Mouse (Mus musculus): ENCODE results near the gene Ube3a.
A peak's percentile ranks its signal among the peaks of the same experiment; 100 is the strongest.

The Ube3a gene

DNA sequence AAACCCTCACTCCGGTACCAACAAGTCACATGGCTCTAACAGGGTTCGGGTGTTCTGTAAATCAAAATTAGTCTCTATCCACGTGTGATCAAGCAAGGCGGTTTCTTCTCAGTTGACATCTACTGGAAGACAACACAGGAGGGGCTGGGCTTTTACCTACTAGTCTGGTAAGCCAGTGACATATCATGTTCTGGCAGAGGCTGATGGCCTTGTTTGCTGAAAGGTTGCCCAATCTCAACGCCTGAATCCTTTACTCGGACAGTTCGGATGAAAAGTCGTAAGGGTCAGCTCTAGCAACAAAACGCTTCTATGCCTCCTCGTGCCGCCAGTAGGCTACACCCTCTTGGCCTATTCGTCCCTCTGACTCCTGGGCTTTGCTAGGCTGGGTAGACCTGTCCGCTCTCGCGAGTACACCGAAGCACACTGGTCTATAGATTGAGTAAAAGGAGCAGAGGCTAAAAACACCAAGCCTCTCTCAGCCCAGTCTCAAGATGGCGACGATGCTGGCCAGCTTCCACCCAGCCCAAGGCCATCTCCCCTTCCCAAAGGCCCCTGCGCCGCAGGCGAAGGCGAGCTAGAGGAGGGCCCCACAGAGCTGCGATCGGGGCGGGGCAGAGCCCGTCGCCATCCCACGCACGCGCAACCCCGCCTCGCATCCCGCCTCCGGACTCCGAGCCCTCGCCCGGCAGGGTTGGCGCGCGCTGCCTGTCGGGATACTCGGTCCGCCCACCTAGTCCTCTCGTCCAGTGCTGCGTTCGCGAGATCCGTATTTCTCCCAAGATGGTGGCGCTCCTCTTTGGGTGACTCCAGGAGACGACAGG is at the start of gene Ube3a:
Gene Ube3a, plus strand, starts transcription at position 706 of the 821 bp plus-strand sequence.
- peak; percentile 98 for DNase-seq

DNA sequence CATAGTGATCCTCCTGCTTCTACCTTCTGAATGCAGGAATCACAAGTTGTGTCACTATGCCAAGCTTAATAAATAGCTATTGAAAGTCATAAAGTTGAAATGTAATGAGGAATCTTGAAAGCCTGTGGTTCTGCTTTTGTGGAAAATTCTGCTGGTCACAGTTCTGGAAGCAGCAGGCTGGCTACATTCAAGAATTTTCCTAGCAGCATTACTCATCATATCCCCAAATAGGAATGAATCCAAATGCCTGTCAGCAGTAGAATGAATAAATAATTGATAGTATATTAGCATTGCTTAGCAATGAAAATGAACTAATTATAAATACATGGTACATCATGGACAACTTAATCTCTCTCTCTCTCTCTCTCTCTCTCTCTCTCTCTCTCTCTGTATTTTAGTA is 35.7 kb upstream of the Ube3a start:
- DNase-seq = no peak

- no peak for DNase-seq
Observed at GRCm38 (mm10) chr7:59214911-59215310, 13.6 kb upstream of the Ube3a start.

DNA sequence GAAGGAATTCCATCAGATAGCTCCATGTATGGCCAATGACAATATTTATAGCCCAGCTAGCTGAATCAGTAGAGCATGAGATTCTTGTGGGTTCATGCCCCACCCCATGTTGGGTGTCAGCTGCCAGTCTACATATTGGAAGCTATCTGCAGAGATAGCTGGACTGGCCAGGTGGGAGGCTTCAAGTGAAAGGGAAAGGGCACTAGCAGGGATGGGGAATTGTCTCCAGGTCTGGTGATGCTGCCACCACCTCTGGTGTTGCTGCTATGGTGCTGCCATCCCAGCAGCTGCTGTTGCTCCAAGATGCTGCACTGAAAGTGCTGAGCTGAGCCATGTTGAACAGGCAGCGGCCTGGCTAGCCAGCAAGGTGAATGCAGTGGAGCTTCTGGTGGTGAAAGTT is 7.3 kb upstream of the Ube3a start:
- no peak for DNase-seq

DNA sequence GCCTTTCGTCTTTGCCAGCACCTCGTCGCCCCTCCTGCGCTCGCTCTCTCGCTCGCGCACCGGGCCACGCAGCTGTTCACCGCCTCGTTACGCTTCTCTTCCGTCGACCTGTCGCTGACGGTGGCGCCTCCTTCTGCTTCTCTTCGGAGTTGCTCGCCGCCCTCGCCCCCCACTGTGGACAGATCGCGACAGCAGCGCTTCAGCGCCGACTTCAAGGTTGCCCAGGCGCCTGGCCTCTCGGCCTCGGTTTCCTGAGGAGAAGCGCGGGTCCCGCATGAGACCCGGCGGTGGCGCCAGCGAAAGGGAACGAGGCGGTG is 274 bp downstream of the Ube3a start:
- peak; percentile 91 for DNase-seq

DNA sequence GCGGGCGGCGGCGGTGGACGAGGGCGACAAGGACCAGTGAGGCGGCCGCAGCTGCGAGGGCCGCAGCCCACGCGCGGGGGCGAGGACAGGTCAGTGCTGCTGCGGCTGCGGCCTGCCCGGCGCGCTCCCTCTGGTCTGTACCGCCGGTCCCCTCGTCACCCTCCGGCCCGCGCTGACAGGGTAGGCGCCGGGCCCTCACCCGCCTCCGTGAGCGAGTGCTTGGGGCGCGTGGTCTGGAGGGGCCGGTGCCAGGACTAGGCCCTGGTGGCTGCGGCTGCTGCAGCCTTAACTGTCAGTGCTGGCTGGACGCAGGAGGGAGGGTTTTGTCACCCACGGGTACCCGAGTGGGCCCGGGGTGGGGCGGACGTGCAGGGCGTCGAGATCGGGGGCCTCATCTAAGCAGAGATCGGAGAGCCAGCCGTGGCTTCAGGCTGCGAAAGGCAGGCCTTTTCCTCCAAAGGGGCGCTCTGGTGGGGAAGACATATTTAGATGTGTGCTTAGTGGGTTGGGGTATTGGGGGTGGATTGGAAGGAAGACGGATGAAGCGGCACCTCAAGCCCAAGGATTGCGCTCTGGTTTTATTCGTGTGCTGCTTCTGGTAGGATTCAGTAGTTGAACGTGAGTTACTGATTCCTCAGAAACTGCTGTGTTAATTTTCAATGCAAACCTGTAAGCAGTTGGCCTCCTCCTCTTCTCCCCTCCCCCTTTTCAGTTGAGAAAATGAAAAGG is 797 bp downstream of the Ube3a start:
- DNase-seq = peak; percentile 65

- DNase-seq = no peak
Observed at GRCm38 (mm10) chr7:59230304-59230703, 1.8 kb downstream of the Ube3a start.

DNA sequence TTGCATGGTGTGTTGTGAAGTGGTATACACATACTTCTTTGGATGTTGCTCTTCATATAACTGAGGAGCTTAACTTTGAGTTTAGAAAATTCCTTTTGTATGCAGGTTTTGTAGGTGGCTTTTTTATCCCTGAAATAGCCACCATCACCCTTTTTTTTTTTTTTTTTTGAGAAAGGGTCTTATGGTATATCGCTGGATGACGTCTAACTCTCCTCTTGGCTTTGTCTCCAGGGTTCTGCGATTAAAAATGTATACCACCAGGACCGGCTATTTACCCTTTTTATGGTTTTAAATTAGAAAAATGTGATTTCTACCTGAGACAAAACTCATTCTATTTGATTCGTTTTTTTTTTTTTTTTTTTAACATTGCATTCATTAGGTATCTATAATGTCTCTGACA is 2.2 kb downstream of the Ube3a start:
- no peak for DNase-seq

- no peak for DNase-seq
Observed at GRCm38 (mm10) chr7:59231960-59232359, 3.4 kb downstream of the Ube3a start.

- no peak for DNase-seq
Observed at GRCm38 (mm10) chr7:59234773-59235401, 6.3 kb downstream of the Ube3a start.

- DNase-seq = no peak
Observed at GRCm38 (mm10) chr7:59243257-59243656, 14.7 kb downstream of the Ube3a start.

DNA sequence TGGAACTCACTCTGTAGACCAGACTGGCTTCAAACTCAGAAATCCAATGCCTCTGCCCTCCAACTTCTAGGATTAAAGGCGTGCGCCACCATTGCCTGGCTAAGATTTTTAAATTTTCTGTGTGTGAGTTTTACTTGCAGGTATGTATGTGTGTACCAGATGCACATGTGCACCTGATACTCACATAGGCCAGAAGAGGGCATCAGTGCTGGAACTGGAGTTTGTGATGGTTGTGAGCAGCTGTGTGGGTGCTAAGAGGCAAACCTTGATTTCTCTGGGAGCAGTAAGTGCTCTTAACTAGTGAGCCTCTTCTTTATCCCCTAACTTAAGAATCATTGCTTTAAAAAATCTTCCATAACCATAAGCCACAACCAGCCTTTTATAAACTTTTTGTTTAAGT is 17.0 kb downstream of the Ube3a start:
- peak; percentile 41 for DNase-seq

DNA sequence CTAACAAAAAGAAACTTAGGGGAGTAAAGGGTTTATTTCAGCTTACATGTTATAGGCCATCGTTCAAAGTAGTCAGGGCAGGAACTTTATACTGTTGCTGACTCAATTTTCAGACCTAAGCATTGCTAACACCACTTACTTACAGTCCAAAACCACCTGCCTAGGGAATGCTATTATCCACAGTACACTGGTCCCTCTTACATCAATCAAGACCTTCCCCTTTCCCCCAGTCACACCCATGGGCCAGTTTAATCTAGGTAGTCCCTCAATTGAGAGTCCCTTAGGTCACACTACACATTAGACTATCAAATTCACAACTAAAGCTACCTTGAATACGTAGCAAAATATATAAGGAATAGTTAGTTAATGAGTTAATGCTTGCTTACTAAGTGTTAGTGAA is 24.8 kb downstream of the Ube3a start:
- no peak for DNase-seq

DNA sequence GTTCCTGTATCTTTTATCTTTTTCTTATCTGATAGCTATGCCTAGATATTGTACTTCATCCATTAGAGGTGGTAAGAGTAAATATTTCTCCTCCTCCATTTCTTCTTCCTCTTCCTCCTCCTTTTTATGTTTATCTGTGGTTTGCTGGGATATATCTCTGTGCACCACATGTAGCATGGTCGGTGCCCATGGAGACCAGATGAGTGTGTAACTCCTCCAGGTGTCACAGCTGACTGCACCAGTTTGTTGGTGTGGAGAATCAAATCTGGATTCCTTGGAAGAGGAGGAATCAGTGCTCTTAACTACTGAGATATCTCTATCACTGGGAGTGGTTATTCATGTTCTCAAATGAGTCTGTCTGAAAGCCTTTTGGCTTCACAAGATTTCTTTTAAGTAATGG is 37.0 kb downstream of the Ube3a start:
- DNase-seq = no peak

- no peak for DNase-seq
Observed at GRCm38 (mm10) chr7:59271775-59272174, 43.2 kb downstream of the Ube3a start.

DNA sequence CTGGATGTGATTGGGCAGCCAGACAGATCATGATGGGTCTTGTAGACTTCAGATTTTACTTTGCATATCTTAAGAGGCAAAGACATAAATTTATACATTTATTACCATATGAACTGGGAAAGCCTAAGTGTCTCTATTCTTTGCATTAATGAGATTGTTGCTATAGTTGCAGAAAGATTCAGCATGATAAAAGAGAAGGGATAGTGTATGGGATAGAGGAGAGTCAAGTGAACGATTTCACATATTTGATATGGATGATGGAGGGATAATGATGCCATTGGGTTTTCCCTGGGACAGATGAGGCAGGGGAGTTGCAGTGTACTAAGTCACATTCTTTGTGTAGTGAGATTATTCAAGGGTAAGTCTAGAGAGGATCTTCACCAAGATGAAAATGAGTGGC is 84.0 kb downstream of the Ube3a start:
- no peak for DNase-seq

- DNase-seq = no peak
Observed at GRCm38 (mm10) chr7:59322759-59323158, 94.2 kb downstream of the Ube3a start.

Data from thymus, postnatal 14 days (tissue).